Mouse (Mus musculus) neural tube, embryonic 12.5 days (tissue): ENCODE data around the gene Fbxl13. TPM values are rescaled to one million over a fixed set of nuclear protein-coding genes. Genes with fewer than 3 reads are reported as not detected.

Experiments
- ATAC-seq: fragments of 200-750 bp; cut with Nextera tagmentation; 2 replicates; pipeline ENCODE4 v1.8.0; 2017; ENCODE audit warnings: low read depth, mild to moderate bottlenecking, moderate TSS enrichment, moderate library complexity; ENCODE audit not compliant: low FRiP score
- H3K27ac ChIP-seq: fragments of 300-500 bp; sonication (generic); 2 replicates; pipeline ENCODE4 v1.5.1; 2016
- H3K27me3 ChIP-seq: fragments of 300-500 bp; sonication (generic); replicated peaks from 2 replicates; pipeline ENCODE4 v1.6.1; 2016; ENCODE audit warnings: mild to moderate bottlenecking
- H3K36me3 ChIP-seq: fragments of 300-500 bp; sonication (generic); 2 replicates; pipeline ENCODE4 v1.6.1; 2016; ENCODE audit warnings: mild to moderate bottlenecking
- H3K4me1 ChIP-seq: fragments of 300-500 bp; sonication (generic); 2 replicates; pipeline ENCODE4 v1.6.1; 2016
- H3K4me2 ChIP-seq: fragments of 300-500 bp; sonication (generic); replicated peaks from 2 replicates; pipeline ENCODE4 v1.6.1; 2016; ENCODE audit warnings: mild to moderate bottlenecking
- H3K4me3 ChIP-seq: fragments of 300-500 bp; sonication (generic); 2 replicates; pipeline ENCODE4 v1.5.1; 2016
- H3K9ac ChIP-seq: fragments of 300-500 bp; sonication (generic); 2 replicates; pipeline ENCODE4 v1.6.1; 2016; ENCODE audit warnings: mild to moderate bottlenecking
- H3K9me3 ChIP-seq: fragments of 300-500 bp; sonication (generic); 2 replicates; pipeline ENCODE4 v1.6.1; 2016; ENCODE audit warnings: mild to moderate bottlenecking
- WGBS: fragments of 180-500 bp; shearing (Covaris S2); methylation state at CpG from one replicate; pipeline ENCODE4 v1.1.7; 2016; 5-methylcytosine and 5-hydroxymethylcytosine counted together
- polyA plus RNA-seq: library from polyadenylated mRNA; unstranded; fragments of >200 nt; fragmentation: Nextera tagmentation; extraction: Ambion mirVana; gene quantifications from 2 replicates; pipeline ENCODE4 v1.2.1, GENCODE M21; 2016

The Fbxl13 gene
- polyA plus RNA-seq, 1 experiment from 2014 or later, result 0.39 TPM

GRCm38 (mm10) chr5:21563936-21564335, 81.5 kb downstream of the Fbxl13 start:
- Histone ChIP-seq H3K27me3 (no peaks in the 10 kb centered on the region), H3K9ac (no peak overlapping the region), H3K4me1 (no peaks in the 10 kb centered on the region), H3K9me3 (no peaks in the 10 kb centered on the region), H3K4me2 (no peak overlapping the region), H3K36me3 (no peaks in the 10 kb centered on the region), H3K27ac (no peak overlapping the region), H3K4me3 (no peak overlapping the region)
- WGBS, result 87% methylated on average over 2 of the region's 2 CpGs
- ATAC-seq, result no peak

GRCm38 (mm10) chr5:21556502-21556901, 88.9 kb downstream of the Fbxl13 start:
- Histone ChIP-seq H3K9ac (no peak overlapping the region), H3K4me3 (no peak overlapping the region), H3K4me2 (no peak overlapping the region), H3K36me3 (no peaks in the 10 kb centered on the region), H3K4me1 (no peaks in the 10 kb centered on the region), H3K27ac (no peak overlapping the region), H3K9me3 (no peaks in the 10 kb centered on the region), H3K27me3 (no peaks in the 10 kb centered on the region)
- no peak for ATAC-seq
- WGBS, result 86% methylated on average over 3 of the region's 3 CpGs

GRCm38 (mm10) chr5:21554732-21555131, 90.7 kb downstream of the Fbxl13 start:
- Histone ChIP-seq H3K27ac (no peak overlapping the region), H3K36me3 (no peaks in the 10 kb centered on the region), H3K27me3 (no peaks in the 10 kb centered on the region), H3K9ac (no peak overlapping the region), H3K4me3 (no peak overlapping the region), H3K4me1 (no peaks in the 10 kb centered on the region), H3K4me2 (no peak overlapping the region), H3K9me3 (no peaks in the 10 kb centered on the region)
- 82% methylated on average over 1 of the region's 1 CpGs for WGBS
- ATAC-seq, result no peak

- no peak overlapping the region for H3K9ac ChIP-seq
- H3K4me2 ChIP-seq, result no peak overlapping the region
- no peaks in the 10 kb centered on the region for H3K27me3 ChIP-seq
- H3K27ac ChIP-seq, result no peak overlapping the region
- H3K4me3 ChIP-seq, result no peak overlapping the region
- H3K36me3 ChIP-seq, result no peaks in the 10 kb centered on the region
- 87% methylated on average over 4 of the region's 4 CpGs for WGBS
- no peaks in the 10 kb centered on the region for H3K9me3 ChIP-seq
- no peak for ATAC-seq
- H3K4me1 ChIP-seq, result no peaks in the 10 kb centered on the region
Observed at GRCm38 (mm10) chr5:21553685-21554084, 91.7 kb downstream of the Fbxl13 start.

GRCm38 (mm10) chr5:21547005-21547404, 98.4 kb downstream of the Fbxl13 start:
- Histone ChIP-seq H3K4me1 (no peaks in the 10 kb centered on the region), H3K36me3 (no peaks in the 10 kb centered on the region), H3K27ac (no peak overlapping the region), H3K27me3 (no peaks in the 10 kb centered on the region), H3K9ac (no peak overlapping the region), H3K9me3 (no peaks in the 10 kb centered on the region), H3K4me3 (no peak overlapping the region), H3K4me2 (no peak overlapping the region)
- no peak for ATAC-seq
- WGBS, result 84% methylated on average over 8 of the region's 8 CpGs

- no peak for ATAC-seq
- H3K36me3 ChIP-seq, result no peaks in the 10 kb centered on the region
- H3K4me2 ChIP-seq, result no peak overlapping the region
- H3K4me3 ChIP-seq, result no peak overlapping the region
- 90% methylated on average over 4 of the region's 4 CpGs for WGBS
- no peaks in the 10 kb centered on the region for H3K4me1 ChIP-seq
- no peak overlapping the region for H3K9ac ChIP-seq
- no peaks in the 10 kb centered on the region for H3K27me3 ChIP-seq
- no peak overlapping the region for H3K27ac ChIP-seq
- no peaks in the 10 kb centered on the region for H3K9me3 ChIP-seq
Observed at GRCm38 (mm10) chr5:21545786-21546185, 99.6 kb downstream of the Fbxl13 start.

- Histone ChIP-seq H3K9me3 (no peaks in the 10 kb centered on the region), H3K9ac (no peak overlapping the region), H3K4me3 (no peak overlapping the region), H3K27me3 (no peaks in the 10 kb centered on the region), H3K4me1 (no peaks in the 10 kb centered on the region), H3K36me3 (no peaks in the 10 kb centered on the region), H3K27ac (no peak overlapping the region), H3K4me2 (no peak overlapping the region)
- no peak for ATAC-seq
Observed at GRCm38 (mm10) chr5:21545227-21545626, 100.2 kb downstream of the Fbxl13 start.

- no peak overlapping the region for H3K27ac ChIP-seq
- no peak overlapping the region for H3K4me3 ChIP-seq
- no peaks in the 10 kb centered on the region for H3K9me3 ChIP-seq
- ATAC-seq, result no peak
- H3K4me1 ChIP-seq, result no peaks in the 10 kb centered on the region
- no peaks in the 10 kb centered on the region for H3K36me3 ChIP-seq
- peak overlapping the region; percentile 17; the same call in 1 of the 2 replicates for H3K4me2 ChIP-seq
- no peaks in the 10 kb centered on the region for H3K27me3 ChIP-seq
- no peak overlapping the region for H3K9ac ChIP-seq
- WGBS, result 71% methylated on average over 3 of the region's 3 CpGs
Observed at GRCm38 (mm10) chr5:21544821-21545220, 100.6 kb downstream of the Fbxl13 start.

GRCm38 (mm10) chr5:21543409-21544201, 101.8 kb downstream of the Fbxl13 start, which contains the start of gene Lrrc17:
Gene Lrrc17, plus strand, starts transcription at chr5:21543559.
- Histone ChIP-seq H3K4me3 (peak within 1 kb of the TSS; percentile 7; the same call in 1 of the 2 replicates), H3K9me3 (no peaks in the 10 kb centered on the region), H3K27me3 (no peaks in the 10 kb centered on the region), H3K36me3 (no peaks in the 10 kb centered on the region), H3K9ac (no peak within 1 kb of the TSS), H3K4me1 (no peaks in the 10 kb centered on the region), H3K4me2 (peak within 1 kb of the TSS; percentile 23), H3K27ac (no peak within 1 kb of the TSS)
- ATAC-seq, result peak; percentile 65; the same call in 1 of the 2 replicates
- WGBS, result 54% methylated on average over 17 of the region's 17 CpGs

GRCm38 (mm10) chr5:21542226-21542625, 103.2 kb downstream of the Fbxl13 start:
- ATAC-seq, result no peak
- H3K9me3 ChIP-seq, result no peaks in the 10 kb centered on the region
- 77% methylated on average over 4 of the region's 4 CpGs for WGBS
- no peaks in the 10 kb centered on the region for H3K27me3 ChIP-seq
- H3K4me1 ChIP-seq, result no peaks in the 10 kb centered on the region
- H3K4me2 ChIP-seq, result no peak overlapping the region
- no peak overlapping the region for H3K9ac ChIP-seq
- no peak overlapping the region for H3K27ac ChIP-seq
- no peaks in the 10 kb centered on the region for H3K36me3 ChIP-seq
- no peak overlapping the region for H3K4me3 ChIP-seq

- H3K4me3 ChIP-seq, result no peak overlapping the region
- no peak overlapping the region for H3K9ac ChIP-seq
- no peaks in the 10 kb centered on the region for H3K27me3 ChIP-seq
- H3K27ac ChIP-seq, result no peak overlapping the region
- peaks cover 6% of the 10 kb centered on the region for H3K4me1 ChIP-seq
- no peak overlapping the region for H3K4me2 ChIP-seq
- 84% methylated on average over 5 of the region's 5 CpGs for WGBS
- H3K36me3 ChIP-seq, result no peaks in the 10 kb centered on the region
- no peaks in the 10 kb centered on the region for H3K9me3 ChIP-seq
- ATAC-seq, result no peak
Observed at GRCm38 (mm10) chr5:21532921-21533320, 112.5 kb downstream of the Fbxl13 start.

GRCm38 (mm10) chr5:21532126-21532525, 113.3 kb downstream of the Fbxl13 start:
- Histone ChIP-seq H3K9ac (no peak overlapping the region), H3K4me2 (no peak overlapping the region), H3K27me3 (no peaks in the 10 kb centered on the region), H3K9me3 (no peaks in the 10 kb centered on the region), H3K27ac (no peak overlapping the region), H3K4me1 (peaks cover 6% of the 10 kb centered on the region), H3K36me3 (no peaks in the 10 kb centered on the region), H3K4me3 (no peak overlapping the region)
- 94% methylated on average over 2 of the region's 2 CpGs for WGBS
- ATAC-seq, result no peak
